Mouse (Mus musculus) limb, embryonic 13.5 days (tissue): ENCODE measurements around the gene Tssc4. TPM values are rescaled to one million over a fixed set of nuclear protein-coding genes. Genes with fewer than 3 reads are reported as not detected.
A peak's percentile ranks its signal among the peaks of the same experiment; 100 is the strongest.

Experiments
- ATAC-seq: fragments of 200-750 bp; cut with Nextera tagmentation; 2 replicates; pipeline ENCODE4 v1.8.0; 2017; ENCODE audit warnings: low read depth, moderate number of reproducible peaks, moderate TSS enrichment; ENCODE audit not compliant: low FRiP score
- H3K27ac ChIP-seq: fragments of 300-500 bp; sonication (generic); 2 replicates; pipeline ENCODE4 v1.5.1; 2015; ENCODE audit warnings: inconsistent platforms, mild to moderate bottlenecking, moderate library complexity
- H3K27me3 ChIP-seq: fragments of 300-500 bp; sonication (generic); 2 replicates; pipeline ENCODE4 v1.6.1; 2015; ENCODE audit warnings: mild to moderate bottlenecking, inconsistent platforms
- H3K36me3 ChIP-seq: fragments of 300-500 bp; sonication (generic); 2 replicates; pipeline ENCODE4 v1.6.1; 2015; ENCODE audit warnings: inconsistent platforms, mild to moderate bottlenecking, moderate library complexity
- H3K4me1 ChIP-seq: fragments of 300-500 bp; sonication (generic); 2 replicates; pipeline ENCODE4 v1.6.1; 2015; ENCODE audit warnings: inconsistent platforms
- H3K4me2 ChIP-seq: fragments of 300-500 bp; sonication (generic); replicated peaks from 2 replicates; pipeline ENCODE4 v1.6.1; 2015; ENCODE audit warnings: inconsistent platforms, mild to moderate bottlenecking, moderate library complexity
- H3K4me3 ChIP-seq: fragments of 300-500 bp; sonication (generic); 2 replicates; pipeline ENCODE4 v1.5.1; 2015; ENCODE audit warnings: moderate library complexity, mild to moderate bottlenecking, inconsistent platforms
- H3K9ac ChIP-seq: fragments of 300-500 bp; sonication (generic); 2 replicates; pipeline ENCODE4 v1.6.1; 2015; ENCODE audit warnings: mild to moderate bottlenecking, inconsistent platforms
- H3K9me3 ChIP-seq: fragments of 300-500 bp; sonication (generic); 2 replicates; pipeline ENCODE4 v1.6.1; 2016; ENCODE audit warnings: inconsistent platforms
- WGBS: fragments of 180-500 bp; shearing (Covaris S2); methylation state at CpG from one replicate; pipeline ENCODE4 v1.1.7; 2015; 5-methylcytosine and 5-hydroxymethylcytosine counted together
- polyA plus RNA-seq: library from polyadenylated mRNA; unstranded; fragments of >200 nt; fragmentation: Nextera tagmentation; extraction: Ambion mirVana; gene quantifications from 2 replicates; pipeline ENCODE4 v1.2.1, GENCODE M21; 2015

Gene Tssc4
- 112 and 115 TPM in 2 replicates for polyA plus RNA-seq

DNA sequence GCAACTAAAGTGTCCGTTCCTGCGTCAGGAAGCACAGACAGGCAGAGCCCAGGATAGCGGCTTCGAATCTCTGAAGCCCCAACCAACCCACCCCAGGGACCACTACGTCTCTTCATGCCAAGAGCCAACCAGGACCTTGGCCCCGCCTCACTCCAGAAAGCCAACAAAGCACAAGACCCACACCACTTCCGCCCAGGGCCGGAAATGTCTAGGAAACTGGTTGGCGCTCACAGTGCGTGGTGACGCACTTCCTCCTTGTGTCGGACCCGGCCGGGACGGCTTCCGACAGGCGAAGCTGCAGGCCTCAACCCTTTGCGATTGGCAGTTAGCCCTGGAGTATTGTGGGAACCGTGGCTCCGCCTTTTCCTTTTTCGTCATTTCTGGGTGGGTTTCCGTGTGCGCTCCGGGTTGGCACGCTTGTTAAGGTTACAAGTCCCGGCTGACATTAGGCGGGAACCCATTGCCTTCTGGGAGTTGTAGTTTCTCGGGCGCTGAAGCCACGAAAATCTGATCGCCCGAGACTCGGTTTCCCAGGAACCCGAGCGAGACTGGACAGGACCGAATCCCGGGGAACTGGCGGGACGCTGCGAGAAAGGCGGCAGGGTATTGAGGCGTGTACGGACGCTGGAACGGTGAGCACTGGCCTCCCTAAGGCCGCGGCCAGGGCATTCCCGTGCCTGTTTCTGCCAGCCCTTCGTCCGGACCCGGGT lies at the start of gene Tssc4:
Gene Tssc4, plus strand, starts transcription at position 368 of the 710 bp plus-strand sequence.
- Histone ChIP-seq H3K4me1 (peaks cover 28% of the 10 kb centered on the region), H3K9me3 (no peaks in the 10 kb centered on the region), H3K4me2 (peak within 1 kb of the TSS; percentile 99), H3K36me3 (peaks cover 67% of the 10 kb centered on the region), H3K27ac (peak within 1 kb of the TSS; percentile 97), H3K27me3 (no peaks in the 10 kb centered on the region), H3K9ac (peak within 1 kb of the TSS; percentile 94), H3K4me3 (peak within 1 kb of the TSS; percentile 86)
- under 1% methylated on average over 51 of the region's 51 CpGs for WGBS
- ATAC-seq, result peak; percentile 96

DNA sequence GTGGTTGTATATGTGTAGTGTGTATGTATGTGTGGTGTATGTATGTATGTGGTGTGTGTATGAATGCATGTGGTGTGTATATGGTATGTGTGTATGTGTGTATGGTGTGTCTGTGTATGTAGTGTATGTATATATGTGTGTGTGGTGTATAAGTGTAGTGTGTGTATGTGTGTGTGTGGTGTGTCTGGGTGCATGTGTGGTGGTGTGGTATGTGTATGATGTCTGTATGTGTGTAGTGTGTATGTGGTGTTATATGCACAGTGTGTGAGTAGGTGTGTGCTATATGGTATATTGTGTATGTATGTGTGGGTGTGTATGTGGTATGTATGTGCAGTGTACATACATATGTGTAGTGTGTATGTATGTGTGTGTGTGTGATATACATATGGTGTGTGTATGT lies 49.0 kb upstream of the Tssc4 start:
- Histone ChIP-seq H3K4me1 (peaks cover 22% of the 10 kb centered on the region), H3K4me3 (no peak overlapping the region), H3K9ac (no peak overlapping the region), H3K27ac (no peak overlapping the region), H3K9me3 (no peaks in the 10 kb centered on the region), H3K27me3 (no peaks in the 10 kb centered on the region), H3K4me2 (no peak overlapping the region), H3K36me3 (peaks cover 3% of the 10 kb centered on the region)
- no peak for ATAC-seq

DNA sequence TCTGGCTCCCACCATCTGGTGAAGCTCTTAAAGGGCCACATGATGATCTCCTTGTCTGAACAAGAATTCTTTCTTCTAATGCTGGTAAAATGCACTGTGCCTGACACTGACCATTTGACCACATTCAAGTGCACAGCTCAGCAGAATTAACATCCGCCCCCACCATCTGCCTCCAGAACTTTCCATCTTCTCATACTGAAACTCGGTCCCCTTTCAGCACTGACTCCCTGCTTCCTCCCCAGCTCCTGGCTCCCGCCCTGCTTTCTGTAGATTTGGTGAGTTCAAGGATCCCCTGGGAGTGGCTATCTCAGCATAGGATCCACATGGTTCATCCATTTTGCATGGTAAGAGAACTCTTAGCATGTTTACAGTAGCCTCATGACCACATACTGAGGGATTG lies 48.3 kb upstream of the Tssc4 start:
- ATAC-seq, result no peak
- no peak overlapping the region for H3K9ac ChIP-seq
- no peaks in the 10 kb centered on the region for H3K9me3 ChIP-seq
- H3K4me2 ChIP-seq, result no peak overlapping the region
- H3K27ac ChIP-seq, result no peak overlapping the region
- peaks cover 15% of the 10 kb centered on the region for H3K4me1 ChIP-seq
- H3K4me3 ChIP-seq, result no peak overlapping the region
- peaks cover 8% of the 10 kb centered on the region for H3K36me3 ChIP-seq
- H3K27me3 ChIP-seq, result no peaks in the 10 kb centered on the region
- WGBS, result 79% methylated on average over 3 of the region's 3 CpGs

DNA sequence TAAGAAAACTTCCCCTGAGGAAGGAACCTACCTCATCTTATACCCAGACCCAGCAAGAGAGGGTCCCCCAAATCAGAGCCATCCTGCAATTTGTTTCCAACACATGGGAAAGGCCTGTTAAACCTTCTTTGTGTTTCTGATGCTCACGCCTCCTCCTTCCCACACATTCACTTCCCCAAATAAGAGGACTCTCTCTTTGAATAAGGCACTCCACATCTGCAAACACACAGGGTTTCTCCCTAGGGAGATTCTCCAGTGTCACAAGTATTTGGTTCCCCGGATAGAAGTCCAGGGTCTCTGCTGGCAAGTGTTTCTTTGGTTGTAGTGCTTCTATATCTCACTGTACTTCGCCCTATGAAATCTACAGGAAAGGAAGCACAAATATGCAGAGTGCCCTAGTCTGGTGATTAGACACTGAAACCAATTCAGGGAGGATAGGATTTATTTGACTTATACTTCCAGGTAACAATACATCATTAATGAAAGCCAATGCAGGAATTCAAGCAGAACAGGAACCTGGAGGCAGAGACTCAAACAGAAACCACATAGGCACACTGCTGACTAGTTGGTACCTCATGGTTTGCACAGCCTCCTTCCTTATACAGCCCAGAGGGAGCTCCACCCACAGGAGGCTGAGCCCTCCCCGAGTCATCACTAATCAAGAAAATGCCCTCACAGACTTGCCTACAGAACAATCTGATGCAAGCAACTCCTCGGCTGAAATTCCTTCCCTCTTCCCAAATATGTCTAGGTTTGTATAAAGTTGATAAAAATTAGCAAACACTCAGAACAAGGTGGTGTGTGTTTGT lies 47.5 kb upstream of the Tssc4 start:
- Histone ChIP-seq H3K27ac (no peak overlapping the region), H3K4me2 (no peak overlapping the region), H3K4me3 (no peak overlapping the region), H3K9ac (no peak overlapping the region), H3K9me3 (no peaks in the 10 kb centered on the region), H3K36me3 (peaks cover 8% of the 10 kb centered on the region), H3K4me1 (peaks cover 8% of the 10 kb centered on the region), H3K27me3 (no peaks in the 10 kb centered on the region)
- no peak for ATAC-seq
- WGBS, result 63% methylated on average over 5 of the region's 5 CpGs

DNA sequence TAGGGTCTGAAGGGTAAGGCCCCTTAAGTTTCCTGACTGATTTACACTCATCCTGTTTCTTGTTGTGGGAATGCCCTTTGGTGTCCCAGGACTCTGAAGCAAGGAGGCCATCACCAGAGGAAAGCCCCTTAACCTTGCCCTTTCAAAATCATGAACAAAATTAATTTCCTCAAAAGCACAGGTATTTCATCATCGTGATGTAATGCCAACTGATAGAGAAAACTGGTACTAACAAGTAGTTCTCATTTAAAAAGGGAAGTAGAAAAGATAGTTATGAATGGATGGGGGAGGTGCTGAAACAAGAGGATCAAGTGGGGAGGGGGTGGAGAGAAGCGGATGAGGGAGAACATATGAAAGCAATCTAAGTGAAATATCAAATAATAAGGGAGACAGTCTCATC lies 45.5 kb upstream of the Tssc4 start:
- Histone ChIP-seq H3K9me3 (no peaks in the 10 kb centered on the region), H3K27me3 (no peaks in the 10 kb centered on the region)
- WGBS, result 86% methylated on average over 2 of the region's 2 CpGs

DNA sequence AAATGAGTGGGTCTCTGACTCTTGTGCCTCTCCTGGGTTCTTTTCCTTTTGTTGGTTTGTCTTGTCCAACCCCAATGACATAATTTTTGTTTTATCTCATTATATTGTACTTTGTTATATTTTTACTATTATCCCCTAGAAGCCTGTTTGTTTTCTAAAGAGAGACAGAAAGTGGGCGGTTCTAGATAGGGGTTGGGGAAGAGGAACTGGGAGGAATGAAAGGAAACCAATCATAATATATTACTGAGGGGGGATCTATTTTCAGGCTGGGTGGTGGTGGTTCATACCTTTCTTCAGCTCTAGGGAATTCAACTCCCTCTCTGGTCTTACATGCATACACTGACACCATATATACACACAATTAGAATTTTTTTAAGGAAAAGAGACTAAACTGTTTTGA lies 44.8 kb upstream of the Tssc4 start:
- H3K27ac ChIP-seq, result no peak overlapping the region
- WGBS, result 90% methylated on average over 1 of the region's 1 CpGs

More for the DNA sequence above, 45.5 kb upstream of the Tssc4 start:
- ATAC-seq, result no peak
- H3K4me2 ChIP-seq, result no peak overlapping the region
- H3K4me3 ChIP-seq, result no peak overlapping the region
- no peak overlapping the region for H3K27ac ChIP-seq
- H3K36me3 ChIP-seq, result peaks cover 9% of the 10 kb centered on the region
- no peak overlapping the region for H3K9ac ChIP-seq
- H3K4me1 ChIP-seq, result no peaks in the 10 kb centered on the region

DNA sequence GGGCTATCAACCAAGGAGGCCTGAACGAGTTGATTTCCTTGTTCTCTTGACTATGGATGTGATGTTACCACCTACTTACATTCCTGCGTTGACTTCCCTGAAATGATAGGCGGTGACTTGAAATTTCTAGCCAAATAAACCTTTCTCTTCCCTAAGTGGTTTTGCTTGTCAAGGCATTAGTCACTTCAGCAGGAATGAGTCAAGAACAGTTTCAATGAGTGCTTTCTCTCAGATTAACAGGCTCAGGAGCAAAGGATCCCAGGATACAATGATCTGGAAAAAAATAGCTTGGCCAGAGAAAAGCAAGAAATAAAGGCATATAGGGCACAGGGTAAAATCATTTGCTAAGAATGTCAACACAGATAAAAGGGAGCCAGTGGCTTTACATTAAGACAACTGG lies 43.6 kb upstream of the Tssc4 start:
- Histone ChIP-seq H3K4me3 (no peak overlapping the region), H3K9me3 (no peaks in the 10 kb centered on the region), H3K4me1 (no peaks in the 10 kb centered on the region), H3K4me2 (no peak overlapping the region), H3K27me3 (no peaks in the 10 kb centered on the region), H3K9ac (no peak overlapping the region), H3K36me3 (peaks cover 13% of the 10 kb centered on the region), H3K27ac (no peak overlapping the region)
- 90% methylated on average over 3 of the region's 3 CpGs for WGBS
- ATAC-seq, result no peak

More for the DNA sequence above, 44.8 kb upstream of the Tssc4 start:
- Histone ChIP-seq H3K27me3 (no peaks in the 10 kb centered on the region), H3K4me3 (no peak overlapping the region), H3K9me3 (no peaks in the 10 kb centered on the region), H3K4me2 (no peak overlapping the region), H3K36me3 (peaks cover 13% of the 10 kb centered on the region), H3K9ac (no peak overlapping the region), H3K4me1 (no peaks in the 10 kb centered on the region)
- no peak for ATAC-seq

DNA sequence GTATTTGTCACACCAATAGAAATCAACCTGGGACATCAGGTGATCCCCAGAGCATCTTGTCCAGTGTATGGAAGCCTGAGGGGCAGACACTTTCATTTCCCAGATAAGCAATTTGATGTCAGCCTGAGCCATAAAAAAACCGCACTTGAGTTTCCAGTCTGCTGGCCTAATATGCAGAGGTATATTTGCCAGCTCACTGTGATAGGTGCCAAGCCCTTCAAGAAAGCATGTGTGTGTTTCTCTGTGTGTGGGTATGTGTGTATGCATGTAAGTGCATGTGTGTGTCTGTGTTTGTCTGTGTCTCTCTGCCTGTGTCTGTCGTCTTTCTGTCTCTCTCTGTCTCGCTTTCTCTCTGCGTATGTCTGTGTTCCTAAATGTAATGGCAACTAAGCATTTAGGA lies 41.9 kb upstream of the Tssc4 start:
- peaks cover 27% of the 10 kb centered on the region for H3K36me3 ChIP-seq
- no peak for ATAC-seq
- H3K4me1 ChIP-seq, result no peaks in the 10 kb centered on the region
- WGBS, result 78% methylated on average over 4 of the region's 4 CpGs
- H3K4me2 ChIP-seq, result no peak overlapping the region
- no peak overlapping the region for H3K27ac ChIP-seq
- H3K4me3 ChIP-seq, result no peak overlapping the region
- H3K9ac ChIP-seq, result no peak overlapping the region
- no peaks in the 10 kb centered on the region for H3K9me3 ChIP-seq
- H3K27me3 ChIP-seq, result no peaks in the 10 kb centered on the region

DNA sequence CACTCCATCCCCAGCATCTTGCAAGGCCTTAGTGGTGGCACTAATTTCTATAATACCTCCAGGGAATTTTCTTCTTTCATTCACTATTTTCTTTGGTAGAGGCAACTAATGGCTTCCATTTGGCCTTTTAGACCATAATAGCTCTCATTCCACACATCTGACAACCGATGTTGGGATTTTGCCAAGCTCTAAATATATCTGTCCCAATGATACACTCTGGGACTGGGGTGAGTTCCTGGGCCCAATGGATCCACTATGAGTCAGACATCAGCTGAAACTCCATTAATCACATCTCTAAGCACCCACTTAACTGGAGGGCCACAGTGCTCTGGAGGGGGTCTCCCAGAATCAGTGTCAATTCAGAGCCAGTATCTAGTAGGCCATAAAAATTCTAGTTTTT lies 37.2 kb upstream of the Tssc4 start:
- Histone ChIP-seq H3K4me3 (no peak overlapping the region), H3K4me2 (no peak overlapping the region), H3K36me3 (peaks cover 42% of the 10 kb centered on the region), H3K9me3 (no peaks in the 10 kb centered on the region), H3K27me3 (no peaks in the 10 kb centered on the region), H3K9ac (no peak overlapping the region), H3K4me1 (no peaks in the 10 kb centered on the region), H3K27ac (no peak overlapping the region)
- no peak for ATAC-seq
- 87% methylated on average over 1 of the region's 1 CpGs for WGBS

DNA sequence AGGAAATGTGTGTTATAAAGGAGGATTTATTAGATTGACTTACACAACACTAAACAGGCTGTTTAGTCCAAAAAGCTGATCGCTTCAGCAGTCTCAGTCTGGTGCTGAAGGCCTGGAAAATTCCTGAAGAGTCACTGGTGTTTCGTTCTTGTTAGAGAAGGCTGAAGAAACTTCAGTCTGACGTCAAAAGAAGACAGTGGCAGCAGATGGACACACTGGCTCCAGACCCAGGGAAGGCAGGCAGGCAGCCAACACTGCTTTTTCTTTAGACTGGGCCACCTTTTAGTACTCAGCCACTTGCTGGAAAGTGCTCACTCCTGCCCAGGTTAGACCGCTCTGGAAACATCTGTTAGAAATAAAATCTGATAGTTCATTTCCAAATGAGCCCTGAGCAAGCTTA lies 35.5 kb upstream of the Tssc4 start:
- Histone ChIP-seq H3K4me3 (no peak overlapping the region), H3K27me3 (no peaks in the 10 kb centered on the region), H3K9ac (no peak overlapping the region), H3K27ac (no peak overlapping the region), H3K4me1 (no peaks in the 10 kb centered on the region), H3K4me2 (no peak overlapping the region), H3K9me3 (no peaks in the 10 kb centered on the region), H3K36me3 (peaks cover 47% of the 10 kb centered on the region)
- no peak for ATAC-seq
- 81% methylated on average over 4 of the region's 4 CpGs for WGBS

DNA sequence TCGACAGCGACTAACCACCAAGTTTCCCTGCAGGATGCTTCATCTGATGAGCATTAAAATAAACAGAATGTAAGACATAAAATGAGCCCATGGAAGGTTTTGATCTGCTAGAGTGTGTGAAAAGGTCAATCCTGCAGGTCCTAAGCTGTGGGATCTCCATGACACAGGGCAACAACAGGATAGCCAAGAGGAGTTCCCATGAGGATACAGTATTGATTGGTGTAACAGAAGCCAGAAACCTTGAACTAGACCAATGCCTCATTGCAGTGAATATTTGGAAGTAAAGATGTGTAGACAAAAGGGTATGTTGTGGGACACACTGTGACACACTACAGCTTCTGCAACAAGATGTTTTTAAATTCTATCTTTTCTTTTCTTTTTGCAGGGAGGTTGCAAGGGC lies 34.9 kb upstream of the Tssc4 start:
- no peak overlapping the region for H3K27ac ChIP-seq
- no peak for ATAC-seq
- no peaks in the 10 kb centered on the region for H3K9me3 ChIP-seq
- WGBS, result 94% methylated on average over 2 of the region's 2 CpGs
- H3K4me1 ChIP-seq, result no peaks in the 10 kb centered on the region
- H3K4me3 ChIP-seq, result no peak overlapping the region
- no peaks in the 10 kb centered on the region for H3K27me3 ChIP-seq
- no peak overlapping the region for H3K4me2 ChIP-seq
- no peak overlapping the region for H3K9ac ChIP-seq
- peaks cover 44% of the 10 kb centered on the region for H3K36me3 ChIP-seq

DNA sequence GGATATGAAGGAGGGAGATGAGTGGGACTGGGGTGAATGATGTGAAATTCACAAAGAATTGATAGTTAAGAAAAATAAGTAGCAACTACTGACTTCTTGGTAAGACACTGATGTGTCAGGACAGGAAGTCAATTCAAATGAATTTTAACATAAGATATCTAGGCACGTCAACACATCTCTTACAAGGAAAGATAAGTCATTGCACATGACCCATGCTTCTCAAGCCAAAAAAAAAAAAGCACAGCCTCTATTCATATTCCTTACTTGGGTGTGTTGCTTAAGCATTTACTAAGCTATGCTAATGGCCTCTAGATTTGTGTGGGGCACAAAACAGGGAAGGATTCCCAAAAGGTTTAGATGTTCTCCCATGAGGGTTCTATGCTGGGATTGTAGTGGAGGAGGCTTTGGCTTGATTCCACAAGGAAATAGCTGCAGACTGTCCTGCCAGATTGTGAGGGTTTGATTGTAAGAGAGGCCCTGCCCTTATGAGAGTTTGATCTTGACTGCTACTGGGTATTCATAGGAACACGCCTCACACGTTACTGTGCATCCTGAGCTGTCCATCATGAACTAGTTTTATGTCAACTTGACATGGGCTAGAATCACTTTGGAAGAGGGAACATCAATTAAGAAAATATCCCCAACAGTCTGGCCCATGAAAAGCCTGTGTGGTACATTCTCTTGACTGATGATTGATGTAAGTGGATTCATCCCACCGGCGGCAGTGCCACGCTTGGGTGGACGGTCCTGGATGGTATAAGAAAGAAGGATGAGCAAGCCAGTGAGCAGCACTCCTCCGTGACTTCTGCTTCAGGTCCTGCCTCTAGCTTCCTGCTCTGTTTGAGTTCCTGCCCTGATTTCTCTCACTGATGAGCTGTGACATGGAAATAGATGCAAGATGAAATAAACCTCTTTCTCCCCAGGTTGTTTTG lies 34.3 kb upstream of the Tssc4 start:
- H3K36me3 ChIP-seq, result peaks cover 44% of the 10 kb centered on the region
- ATAC-seq, result no peak
- no peaks in the 10 kb centered on the region for H3K4me1 ChIP-seq
- H3K4me3 ChIP-seq, result no peak overlapping the region
- no peak overlapping the region for H3K4me2 ChIP-seq
- no peak overlapping the region for H3K9ac ChIP-seq
- H3K9me3 ChIP-seq, result no peaks in the 10 kb centered on the region
- H3K27me3 ChIP-seq, result no peaks in the 10 kb centered on the region
- WGBS, result 92% methylated on average over 8 of the region's 8 CpGs
- H3K27ac ChIP-seq, result no peak overlapping the region
